Mouse (Mus musculus) midbrain, embryonic 15.5 days (tissue): Measurements from ENCODE around the gene Hc. TPM values are rescaled to one million over a fixed set of nuclear protein-coding genes. Genes with fewer than 3 reads are reported as not detected.

Experiments used
- ATAC-seq: fragments of 200-750 bp; cut with Nextera tagmentation; replicated peaks from 2 replicates; pipeline ENCODE4 v1.8.0; 2017; ENCODE audit warnings: moderate TSS enrichment
- H3K27ac ChIP-seq: fragments of 300-500 bp; sonication (generic); 2 replicates; pipeline ENCODE4 v1.5.1; 2015; ENCODE audit warnings: mild to moderate bottlenecking, inconsistent platforms
- H3K27me3 ChIP-seq: fragments of 300-500 bp; sonication (generic); replicated peaks from 2 replicates; pipeline ENCODE4 v1.6.1; 2015; ENCODE audit warnings: inconsistent platforms
- H3K36me3 ChIP-seq: fragments of 300-500 bp; sonication (generic); replicated peaks from 2 replicates; pipeline ENCODE4 v1.6.1; 2015; ENCODE audit warnings: inconsistent platforms
- H3K4me1 ChIP-seq: fragments of 300-500 bp; sonication (generic); 2 replicates; pipeline ENCODE4 v1.6.1; 2015; ENCODE audit warnings: inconsistent platforms
- H3K4me2 ChIP-seq: fragments of 300-500 bp; sonication (generic); 2 replicates; pipeline ENCODE4 v1.6.1; 2015; ENCODE audit warnings: inconsistent platforms, mild to moderate bottlenecking, moderate library complexity
- H3K4me3 ChIP-seq: fragments of 300-500 bp; sonication (generic); 2 replicates; pipeline ENCODE4 v1.5.1; 2015; ENCODE audit warnings: mild to moderate bottlenecking, inconsistent platforms
- H3K9ac ChIP-seq: fragments of 300-500 bp; sonication (generic); 2 replicates; pipeline ENCODE4 v1.6.1; 2015; ENCODE audit warnings: mild to moderate bottlenecking, inconsistent platforms
- H3K9me3 ChIP-seq: fragments of 300-500 bp; sonication (generic); 2 replicates; pipeline ENCODE4 v1.6.1; 2016; ENCODE audit warnings: inconsistent platforms
- WGBS: fragments of 180-500 bp; shearing (Covaris S2); methylation state at CpG from one replicate; pipeline ENCODE4 v1.1.7; 2015; ENCODE audit warnings: mixed read lengths; 5-methylcytosine and 5-hydroxymethylcytosine counted together
- polyA plus RNA-seq: library from polyadenylated mRNA; unstranded; fragments of >200 nt; fragmentation: Nextera tagmentation; extraction: Ambion mirVana; gene quantifications from 2 replicates; pipeline ENCODE4 v1.2.1, GENCODE M21; 2015

Gene Hc
- polyA plus RNA-seq, 1 experiment from 2014 or later: 1.2 TPM

DNA sequence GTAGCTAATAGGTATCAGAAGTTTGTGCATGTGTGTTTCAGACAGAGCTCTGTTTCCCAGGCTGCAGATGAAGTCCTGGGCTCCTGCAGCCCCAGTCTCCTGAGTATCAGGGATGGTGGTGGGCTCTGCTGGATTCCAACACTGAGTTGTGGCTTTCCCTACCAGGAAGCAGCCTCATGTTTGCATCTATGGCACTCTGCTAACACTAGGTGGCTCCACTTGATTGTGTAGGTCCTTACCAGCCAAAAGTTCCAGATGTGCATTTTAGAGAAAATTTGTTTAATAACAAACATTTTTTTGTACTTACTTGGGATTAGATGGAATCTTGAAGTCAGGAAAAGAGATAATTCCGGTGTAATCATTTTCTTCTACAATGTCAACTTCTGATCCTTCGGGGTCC lies 16.3 kb downstream of the Hc start:
- ATAC-seq: no peak
- H3K36me3 ChIP-seq: no peaks in the 10 kb centered on the region
- WGBS: 77% methylated on average over 2 of the region's 2 CpGs

DNA sequence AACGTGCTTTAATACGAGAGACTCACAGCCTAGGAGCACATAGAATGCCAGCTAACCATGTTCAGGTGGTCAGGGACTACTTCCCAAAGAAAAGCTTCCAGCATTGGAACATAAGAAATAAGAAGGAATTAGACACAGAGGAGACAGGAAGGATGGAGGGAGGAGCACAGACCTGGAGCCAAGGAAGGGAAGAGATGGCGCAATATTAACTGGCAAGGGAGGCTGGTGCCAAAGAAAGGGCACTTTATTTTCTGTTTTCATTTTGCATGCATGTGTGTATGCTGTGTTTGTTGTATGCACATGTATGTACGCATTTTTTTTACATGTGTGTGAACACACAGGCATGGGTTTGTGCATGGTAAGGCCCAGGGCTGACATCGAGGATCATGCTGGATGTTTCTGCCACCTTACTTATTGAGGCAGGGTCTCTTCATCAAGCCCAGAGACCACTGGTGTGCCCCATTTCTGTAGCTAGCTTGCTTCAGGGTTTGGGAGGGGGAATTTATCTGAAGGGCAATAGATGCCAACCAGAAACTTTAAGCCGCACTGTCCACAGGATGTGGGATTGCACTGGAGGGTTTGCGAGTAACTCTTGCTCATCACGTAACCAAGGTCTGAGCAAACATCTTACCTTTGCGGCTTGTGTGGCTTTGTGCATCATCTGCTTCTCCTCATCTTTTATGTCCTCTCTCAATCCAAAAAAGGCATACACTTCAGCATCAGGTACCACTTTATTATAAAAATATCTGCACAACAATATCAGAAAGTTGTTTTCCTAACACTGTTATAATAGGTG lies 22.5 kb downstream of the Hc start:
- Histone ChIP-seq H3K9ac (no peak overlapping the region), H3K4me1 (no peaks in the 10 kb centered on the region), H3K4me2 (no peak overlapping the region), H3K27ac (no peak overlapping the region), H3K27me3 (no peaks in the 10 kb centered on the region), H3K36me3 (no peaks in the 10 kb centered on the region), H3K9me3 (no peaks in the 10 kb centered on the region), H3K4me3 (no peak overlapping the region)
- ATAC-seq: no peak
- WGBS: 87% methylated on average over 9 of the region's 9 CpGs

More for the DNA sequence above, 16.3 kb downstream of the Hc start:
- Histone ChIP-seq H3K27me3 (no peaks in the 10 kb centered on the region), H3K27ac (no peak overlapping the region), H3K4me2 (no peak overlapping the region), H3K4me1 (no peaks in the 10 kb centered on the region), H3K9me3 (no peaks in the 10 kb centered on the region), H3K9ac (no peak overlapping the region), H3K4me3 (no peak overlapping the region)

DNA sequence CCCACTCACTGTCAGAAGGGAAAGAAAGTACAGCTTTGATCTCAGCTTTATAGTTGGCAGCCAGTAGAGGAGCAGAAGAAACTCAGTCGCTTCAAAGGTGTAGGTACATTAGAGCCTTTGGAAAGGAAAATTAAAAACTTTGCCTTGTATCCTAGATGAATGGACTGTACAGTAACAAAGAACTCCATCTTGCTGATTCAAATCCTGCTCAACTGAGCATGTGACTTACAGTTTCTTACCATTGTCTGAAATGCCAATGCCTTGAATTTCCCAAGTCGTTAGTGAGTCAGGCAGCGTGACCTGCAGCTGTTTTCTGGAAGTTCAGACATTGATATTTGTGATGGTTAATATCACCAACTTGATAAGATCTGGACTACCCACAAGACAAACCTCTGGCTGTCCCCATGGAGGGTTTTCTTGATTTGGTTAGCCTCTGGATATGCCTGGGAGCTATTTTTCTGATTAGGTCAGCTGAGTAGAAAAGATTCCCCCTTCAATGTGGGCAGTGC lies 36.5 kb downstream of the Hc start:
- Histone ChIP-seq H3K36me3 (no peaks in the 10 kb centered on the region), H3K4me1 (no peaks in the 10 kb centered on the region), H3K27ac (no peak overlapping the region), H3K9me3 (no peaks in the 10 kb centered on the region), H3K4me2 (no peak overlapping the region), H3K27me3 (no peaks in the 10 kb centered on the region), H3K9ac (no peak overlapping the region), H3K4me3 (no peak overlapping the region)
- 76% methylated on average over 3 of the region's 3 CpGs for WGBS
- ATAC-seq: no peak

DNA sequence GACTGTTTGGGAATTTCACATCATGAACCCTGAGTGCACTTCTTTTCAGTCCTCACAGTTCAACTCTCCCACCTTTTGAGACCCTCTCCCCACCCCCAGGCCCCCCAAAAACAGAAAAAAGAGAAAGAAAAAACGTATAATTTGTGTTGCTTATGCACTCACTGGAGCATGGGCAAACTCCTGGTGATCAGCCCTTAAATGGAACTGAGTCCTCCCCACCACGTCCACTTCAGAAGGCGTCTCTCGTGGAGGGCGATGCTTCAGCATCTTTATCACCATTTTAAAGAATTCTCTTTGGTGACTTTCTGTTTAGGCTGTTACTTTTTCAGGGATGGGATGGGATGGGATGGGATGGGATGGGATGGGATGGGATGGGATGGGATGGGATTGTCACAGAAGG lies 39.4 kb downstream of the Hc start:
- Histone ChIP-seq H3K9me3 (no peaks in the 10 kb centered on the region), H3K4me3 (no peak overlapping the region), H3K27me3 (no peaks in the 10 kb centered on the region), H3K4me2 (no peak overlapping the region), H3K9ac (no peak overlapping the region), H3K4me1 (no peaks in the 10 kb centered on the region), H3K36me3 (no peaks in the 10 kb centered on the region), H3K27ac (no peak overlapping the region)
- ATAC-seq: no peak
- WGBS: 86% methylated on average over 5 of the region's 5 CpGs

DNA sequence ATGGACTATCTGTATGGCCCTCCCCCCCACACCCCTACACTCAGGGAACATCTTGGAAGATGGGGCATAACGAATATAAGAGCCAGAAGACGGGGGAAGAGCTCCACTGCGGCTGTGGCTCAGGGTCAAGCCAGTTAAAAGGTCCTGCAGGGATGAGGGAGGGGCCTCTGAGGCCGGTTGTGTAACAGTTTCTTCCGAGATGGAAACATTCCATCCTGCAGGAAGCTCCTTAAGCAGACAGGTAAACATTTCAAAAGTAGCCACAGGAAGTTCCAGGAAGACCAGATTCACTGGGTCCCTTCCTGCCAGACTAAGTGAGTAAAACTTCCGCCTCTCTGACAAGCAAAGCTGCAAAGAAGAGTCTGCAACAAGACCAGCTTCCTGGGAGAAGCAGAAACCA lies 45.4 kb downstream of the Hc start:
- no peaks in the 10 kb centered on the region for H3K36me3 ChIP-seq
- 46% methylated on average over 6 of the region's 6 CpGs for WGBS
- H3K4me2 ChIP-seq: no peak overlapping the region
- no peak overlapping the region for H3K27ac ChIP-seq
- no peaks in the 10 kb centered on the region for H3K27me3 ChIP-seq
- H3K4me3 ChIP-seq: no peak overlapping the region
- H3K9ac ChIP-seq: no peak overlapping the region
- no peaks in the 10 kb centered on the region for H3K4me1 ChIP-seq
- H3K9me3 ChIP-seq: no peaks in the 10 kb centered on the region
- ATAC-seq: no peak

DNA sequence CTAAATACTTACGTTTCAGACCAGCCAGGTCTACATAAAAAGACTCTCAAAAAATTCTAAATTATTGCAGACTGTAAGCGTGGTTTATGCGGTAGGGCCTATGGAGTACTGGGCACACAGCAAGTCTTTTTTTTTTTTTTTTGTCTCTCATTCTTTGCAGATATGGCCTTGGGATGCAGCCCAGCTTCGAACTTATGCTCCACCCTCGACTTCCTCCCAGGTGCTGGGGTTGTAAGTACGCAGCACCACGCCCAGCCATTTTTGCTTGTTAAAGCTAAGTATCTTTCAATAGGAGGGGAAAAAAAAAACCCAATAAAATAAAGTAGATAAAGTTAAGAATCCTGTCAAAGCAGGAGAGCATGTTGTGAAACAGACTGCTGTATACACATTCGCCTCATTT lies 49.6 kb downstream of the Hc start:
- Histone ChIP-seq H3K4me3 (no peak overlapping the region), H3K9me3 (no peaks in the 10 kb centered on the region), H3K27me3 (no peaks in the 10 kb centered on the region), H3K9ac (no peak overlapping the region), H3K4me1 (no peaks in the 10 kb centered on the region), H3K27ac (no peak overlapping the region), H3K4me2 (no peak overlapping the region), H3K36me3 (no peaks in the 10 kb centered on the region)
- no peak for ATAC-seq
- 95% methylated on average over 8 of the region's 8 CpGs for WGBS

DNA sequence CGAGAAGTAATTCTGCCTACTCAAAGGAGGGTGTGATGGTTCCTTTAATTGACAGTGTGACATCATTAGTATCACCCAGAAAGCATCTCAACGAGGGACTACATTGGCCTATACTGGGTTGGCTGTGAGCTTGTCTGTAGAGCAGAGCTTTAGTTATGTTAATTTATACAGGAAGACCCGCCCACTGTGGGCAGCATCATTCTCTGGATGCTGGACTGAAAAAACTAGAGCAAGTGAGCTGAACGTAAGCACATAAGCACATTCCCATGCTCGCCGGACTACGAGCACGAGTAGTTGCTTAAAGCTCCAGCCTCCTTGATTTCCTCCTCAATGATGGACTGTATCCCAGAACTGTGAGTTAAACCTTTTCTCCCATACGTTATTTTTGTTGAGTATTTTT lies 62.3 kb downstream of the Hc start:
- Histone ChIP-seq H3K4me1 (peaks cover 6% of the 10 kb centered on the region), H3K36me3 (no peaks in the 10 kb centered on the region), H3K27me3 (no peaks in the 10 kb centered on the region), H3K4me2 (no peak overlapping the region), H3K9me3 (no peaks in the 10 kb centered on the region), H3K4me3 (no peak overlapping the region), H3K9ac (no peak overlapping the region), H3K27ac (no peak overlapping the region)
- 77% methylated on average over 9 of the region's 9 CpGs for WGBS
- ATAC-seq: no peak

DNA sequence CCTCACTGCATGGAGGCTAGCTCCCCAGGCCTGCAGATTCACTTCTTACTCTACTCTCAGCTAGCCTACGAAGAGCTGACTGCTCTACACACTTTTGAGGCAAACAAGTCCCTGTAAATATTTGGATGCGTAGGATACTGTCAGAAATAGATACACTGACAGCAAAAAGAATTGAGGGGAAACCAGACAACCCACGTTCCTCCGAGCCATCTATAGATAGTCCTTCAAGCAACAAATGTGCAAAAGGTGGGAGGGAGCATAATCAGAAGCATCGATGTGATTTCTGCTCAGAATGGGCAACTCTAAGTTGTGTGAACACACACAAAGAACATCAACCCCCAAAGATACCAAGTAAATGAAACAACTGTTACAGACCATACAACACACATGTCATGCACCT lies 64.7 kb downstream of the Hc start:
- no peaks in the 10 kb centered on the region for H3K9me3 ChIP-seq
- H3K36me3 ChIP-seq: no peaks in the 10 kb centered on the region
- no peak overlapping the region for H3K9ac ChIP-seq
- H3K4me2 ChIP-seq: no peak overlapping the region
- H3K4me1 ChIP-seq: peaks cover 22% of the 10 kb centered on the region
- no peak overlapping the region for H3K27ac ChIP-seq
- 94% methylated on average over 5 of the region's 5 CpGs for WGBS
- H3K4me3 ChIP-seq: no peak overlapping the region
- H3K27me3 ChIP-seq: no peaks in the 10 kb centered on the region
- no peak for ATAC-seq

DNA sequence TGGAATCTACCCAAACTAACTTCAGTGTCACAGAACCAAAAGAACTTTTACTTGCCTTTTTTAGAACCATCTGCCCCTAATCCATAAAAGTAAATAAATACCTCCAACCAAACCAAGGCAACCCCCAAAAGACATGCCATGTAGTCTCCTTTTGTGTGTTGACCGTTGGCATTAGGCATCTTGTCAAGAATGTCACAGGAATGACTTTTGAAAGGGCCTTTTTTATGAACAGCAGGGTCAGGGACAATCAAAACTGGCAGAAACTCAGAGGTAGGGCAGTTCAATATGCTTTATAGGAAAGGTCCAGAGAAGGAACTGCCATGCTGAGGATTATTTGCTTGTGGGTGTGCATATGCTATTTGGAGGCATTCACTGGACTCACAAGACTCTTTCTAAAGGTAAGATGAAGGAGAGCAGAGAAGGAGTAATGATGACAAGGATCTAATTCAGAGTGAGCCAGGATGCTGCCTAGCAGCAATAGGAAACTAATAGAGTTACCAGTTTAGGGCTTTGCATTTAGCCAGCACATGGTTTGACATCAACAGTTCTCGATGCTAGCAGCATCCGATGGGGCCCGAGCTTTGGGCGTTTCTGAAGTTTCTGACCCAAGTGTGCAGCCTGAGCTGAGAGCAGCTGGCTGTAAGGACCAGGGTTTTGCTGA lies 67.4 kb downstream of the Hc start:
- Histone ChIP-seq H3K4me2 (peak overlapping the region; percentile 26; the same call in 1 of the 2 replicates), H3K9me3 (no peaks in the 10 kb centered on the region), H3K27me3 (no peaks in the 10 kb centered on the region), H3K9ac (no peak overlapping the region), H3K27ac (peak overlapping the region; percentile 83), H3K36me3 (no peaks in the 10 kb centered on the region), H3K4me3 (no peak overlapping the region), H3K4me1 (peaks cover 27% of the 10 kb centered on the region)
- 27% methylated on average over 5 of the region's 5 CpGs for WGBS
- peak; percentile 41 for ATAC-seq

DNA sequence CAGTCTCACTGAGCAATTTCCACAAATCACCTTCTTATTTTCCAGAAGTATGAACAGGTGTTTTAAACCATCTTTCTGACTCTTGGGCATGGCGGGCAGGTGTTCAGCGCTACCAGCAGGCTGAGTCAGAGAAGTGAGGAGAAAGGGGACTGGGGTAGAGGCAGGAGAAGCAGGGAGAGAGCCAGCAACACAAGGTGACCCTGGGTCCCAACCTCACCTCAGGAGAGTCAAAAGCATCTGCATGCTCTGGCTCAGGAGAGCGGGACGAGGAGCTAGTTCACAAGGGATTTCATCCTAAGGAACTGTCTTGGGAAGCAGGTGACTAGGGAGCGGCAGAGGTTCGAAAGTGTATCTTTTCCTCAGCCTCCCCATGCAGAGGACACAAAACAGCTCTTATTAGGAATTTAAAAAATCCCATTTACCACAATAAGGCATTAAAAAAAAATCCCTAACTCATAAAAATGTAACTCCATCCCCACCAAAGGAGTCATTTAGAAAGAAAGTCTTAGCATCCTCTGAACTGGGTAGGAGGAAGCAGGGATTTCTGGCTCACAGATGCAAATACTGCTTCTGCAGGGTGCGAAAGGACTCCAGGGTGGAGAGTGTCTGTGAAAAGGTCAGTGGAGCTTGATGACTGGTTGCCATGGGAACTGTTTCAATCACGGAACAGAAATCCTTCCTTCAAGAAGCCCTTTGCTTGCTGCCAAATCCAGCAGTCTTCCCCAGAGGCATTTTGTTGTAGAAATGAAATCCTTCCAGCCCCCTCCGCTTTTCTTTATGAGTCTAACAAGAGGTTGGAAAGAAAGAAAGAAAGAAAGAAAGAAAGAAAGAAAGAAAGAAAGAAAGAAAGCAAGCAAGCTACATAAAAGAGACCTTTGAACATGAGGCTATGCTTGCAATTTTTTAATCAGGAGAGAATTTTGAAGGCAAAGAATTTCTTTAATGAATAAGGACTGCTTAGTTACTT lies 68.2 kb downstream of the Hc start:
- ATAC-seq: peak; percentile 90
- no peaks in the 10 kb centered on the region for H3K36me3 ChIP-seq
- peak overlapping the region; percentile 26 for H3K4me2 ChIP-seq
- H3K9ac ChIP-seq: no peak overlapping the region
- H3K9me3 ChIP-seq: no peaks in the 10 kb centered on the region
- WGBS: 8% methylated on average over 9 of the region's 9 CpGs
- no peak overlapping the region for H3K4me3 ChIP-seq
- H3K27ac ChIP-seq: peak overlapping the region; percentile 83
- peaks cover 27% of the 10 kb centered on the region for H3K4me1 ChIP-seq
- H3K27me3 ChIP-seq: no peaks in the 10 kb centered on the region

DNA sequence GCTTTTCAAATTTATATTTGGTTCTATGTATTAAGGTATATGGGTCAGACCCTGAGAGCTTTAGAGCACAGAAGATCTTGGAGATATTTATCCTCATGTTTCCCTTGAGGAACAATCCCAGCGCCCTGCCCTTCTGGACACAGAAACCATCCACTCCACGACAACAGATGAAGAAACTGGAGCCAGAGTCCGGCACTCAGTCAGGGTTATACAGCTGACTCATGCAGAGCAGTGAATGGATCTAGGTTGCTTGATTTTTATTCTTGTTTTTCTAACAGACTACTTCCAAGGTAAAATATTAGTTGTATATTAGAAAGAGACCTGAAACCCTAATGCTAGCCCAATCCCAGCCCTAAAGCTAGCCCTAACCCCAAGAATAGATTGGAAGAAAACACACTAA lies 69.3 kb downstream of the Hc start:
- Histone ChIP-seq H3K27me3 (no peaks in the 10 kb centered on the region), H3K4me1 (peaks cover 27% of the 10 kb centered on the region), H3K27ac (0 out of 2 replicates have a peak overlapping the region, but pooled peaks have one; percentile 15), H3K9ac (no peak overlapping the region), H3K4me3 (no peak overlapping the region), H3K36me3 (no peaks in the 10 kb centered on the region), H3K4me2 (no peak overlapping the region), H3K9me3 (no peaks in the 10 kb centered on the region)
- no peak for ATAC-seq
- 78% methylated on average over 3 of the region's 3 CpGs for WGBS

DNA sequence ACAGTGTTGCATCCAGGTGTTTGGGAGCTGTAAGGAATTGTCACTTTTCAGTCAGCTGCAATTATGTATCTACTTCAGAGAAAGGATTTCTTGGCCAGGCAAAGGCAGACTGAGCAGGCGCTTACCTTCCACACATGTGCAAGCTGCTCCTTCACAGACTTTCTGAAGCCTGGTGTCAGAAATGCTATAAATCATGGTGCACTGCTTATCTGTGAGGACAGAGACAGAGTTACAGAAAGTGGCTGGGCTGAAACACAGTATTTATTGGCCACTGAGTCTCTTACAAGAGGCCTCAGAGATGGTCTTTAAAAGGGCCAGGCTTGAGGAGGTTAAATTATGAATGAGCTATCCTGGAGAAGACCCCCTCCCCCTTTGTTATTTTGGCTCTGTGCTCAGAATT lies 71.5 kb downstream of the Hc start:
- no peaks in the 10 kb centered on the region for H3K27me3 ChIP-seq

More for the DNA sequence above, 71.5 kb downstream of the Hc start:
- Histone ChIP-seq H3K36me3 (no peaks in the 10 kb centered on the region), H3K27ac (no peak overlapping the region), H3K9ac (no peak overlapping the region), H3K9me3 (no peaks in the 10 kb centered on the region), H3K4me3 (no peak overlapping the region), H3K4me2 (no peak overlapping the region), H3K4me1 (peaks cover 27% of the 10 kb centered on the region)
- ATAC-seq: no peak
- 61% methylated on average over 1 of the region's 1 CpGs for WGBS
